Mouse (Mus musculus): ENCODE measurements at regions not wholly inside any gene's neighbourhood (a gene's known extent, or its start where the extent isn't known, plus 50 kb on each side); places are given as distances from the start of the nearest gene placed in this dataset.
"Not testable (repeated sequence)": the region's sequence is repeated elsewhere in the genome, so short reads cannot be mapped to it uniquely, and the experiment has no call there.

DNA sequence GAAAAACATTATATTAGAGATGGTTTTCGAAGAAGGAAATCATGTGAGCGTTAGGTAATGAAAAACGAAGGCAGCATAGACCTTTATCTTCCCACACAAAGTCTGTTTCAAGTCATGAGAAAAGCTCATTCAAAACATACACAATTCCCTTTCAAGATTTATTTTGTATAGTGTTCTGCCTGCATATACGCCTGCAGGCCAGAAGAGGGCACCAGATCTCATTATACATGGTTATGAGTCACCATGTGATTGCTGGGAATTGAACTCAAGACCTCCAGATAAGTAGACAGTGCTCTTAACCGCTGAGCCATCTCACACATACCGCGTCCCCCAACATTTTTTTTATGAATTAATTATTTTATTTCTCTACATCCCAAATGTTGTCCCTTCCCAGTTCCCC lies 578.3 kb upstream of the Ccdc54 start:
- DNase-seq (ENCODE audit: low spot score in 2 of 2) = no peak

DNA sequence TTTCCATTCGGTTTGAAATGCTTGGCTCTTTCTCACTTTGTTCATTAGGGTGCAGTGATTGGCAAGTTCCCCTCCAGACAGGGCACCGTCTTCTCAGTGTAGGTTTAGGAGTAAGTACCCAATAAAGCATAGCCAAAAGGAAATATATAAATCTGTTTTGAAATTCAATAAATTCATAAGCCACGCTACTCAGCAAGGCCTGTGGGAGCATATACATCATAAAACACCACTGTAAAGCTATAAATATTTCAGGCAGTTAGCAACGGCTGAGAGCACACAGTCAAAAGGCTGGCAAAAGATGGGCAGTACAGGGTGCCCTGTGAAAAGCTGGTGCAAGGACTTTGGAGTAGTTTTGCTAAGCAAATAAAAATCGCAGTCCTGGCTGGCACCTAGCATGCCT lies 569.8 kb upstream of the Ccdc54 start:
- no peak for DNase-seq (ENCODE audit: low spot score in 2 of 2)

DNA sequence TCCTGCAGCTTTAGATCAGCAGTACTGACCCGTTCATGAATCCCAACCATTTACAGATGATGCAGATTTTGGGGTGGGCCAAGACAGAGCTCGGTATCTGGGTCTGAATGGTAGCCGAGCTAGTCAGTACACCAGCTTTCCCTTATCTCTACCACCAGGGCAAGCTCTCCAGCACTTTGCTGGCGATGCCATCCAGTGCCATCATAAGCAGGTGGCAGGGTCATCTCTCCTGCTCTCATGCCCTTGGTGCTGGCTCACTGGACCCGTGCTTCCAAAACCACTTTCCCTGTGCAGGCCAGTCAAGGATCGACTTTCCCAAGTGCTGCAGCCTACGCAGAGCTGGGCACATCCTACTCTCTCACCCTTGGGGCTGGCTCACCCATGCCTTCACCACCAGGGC lies 547.6 kb upstream of the Ccdc54 start:
- no peak for DNase-seq (ENCODE audit: low spot score in 2 of 2)

DNA sequence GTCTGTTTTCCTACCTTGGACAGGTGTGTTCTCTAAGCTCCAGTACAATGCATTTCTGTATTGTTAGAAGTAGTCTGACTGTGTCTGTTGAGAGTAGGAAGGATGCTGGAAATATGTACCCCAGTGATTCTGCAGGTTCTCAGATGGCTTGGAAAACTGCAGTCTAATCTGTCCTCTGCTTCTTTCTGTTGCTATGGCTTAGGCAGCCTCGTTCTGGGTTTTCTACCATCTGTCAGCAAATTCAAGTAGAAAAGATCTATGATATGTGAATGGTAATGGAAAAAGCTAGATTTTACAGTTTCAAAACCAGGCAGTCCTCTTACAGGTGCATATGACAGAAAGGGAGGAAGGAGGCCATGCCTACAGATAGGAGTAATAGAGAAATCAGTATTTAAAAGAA lies 528.9 kb upstream of the Ccdc54 start:
- no peak for DNase-seq (ENCODE audit: low spot score in 2 of 2)

DNA sequence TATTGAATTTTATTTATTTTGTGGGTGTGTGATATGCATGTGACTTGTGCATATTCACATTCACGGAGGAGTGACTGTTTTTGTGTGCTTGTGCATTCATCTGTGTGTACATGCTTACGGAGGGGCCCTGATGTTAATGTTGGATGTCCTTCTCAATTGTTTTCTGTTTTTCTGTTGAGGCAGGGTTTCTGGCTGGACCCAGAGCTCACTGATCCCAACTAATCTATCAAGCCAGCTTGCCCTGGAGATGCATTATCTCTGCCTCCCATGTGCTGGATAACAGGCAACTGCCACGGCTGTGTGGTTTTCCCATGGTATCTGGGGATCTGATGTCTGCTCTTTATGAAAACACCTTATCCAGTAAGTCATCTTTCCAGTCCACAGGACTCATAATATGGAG lies 527.4 kb upstream of the Ccdc54 start:
- DNase-seq (ENCODE audit: low spot score in 2 of 2) = no peak

DNA sequence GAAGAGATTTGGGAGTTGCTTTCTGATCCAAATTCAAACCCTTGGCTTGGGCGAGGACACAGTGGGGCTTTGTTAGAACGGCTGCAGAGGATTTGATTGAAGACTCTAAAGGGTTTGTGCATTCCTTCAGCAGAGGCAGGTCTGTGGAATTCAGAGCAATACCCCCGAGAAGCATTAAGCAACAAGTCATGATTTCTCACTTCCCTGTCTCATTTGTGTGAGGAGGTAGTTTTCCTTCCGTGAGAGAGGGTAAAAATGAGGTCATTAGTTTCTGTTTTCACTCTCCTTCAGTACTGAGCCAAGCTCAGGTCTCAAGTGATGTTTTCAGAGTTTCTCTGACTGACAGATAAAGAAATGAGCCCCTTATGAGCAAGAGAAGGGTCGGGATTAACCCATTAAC lies 526.9 kb upstream of the Ccdc54 start:
- DNase-seq (ENCODE audit: low spot score in 2 of 2) = no peak

DNA sequence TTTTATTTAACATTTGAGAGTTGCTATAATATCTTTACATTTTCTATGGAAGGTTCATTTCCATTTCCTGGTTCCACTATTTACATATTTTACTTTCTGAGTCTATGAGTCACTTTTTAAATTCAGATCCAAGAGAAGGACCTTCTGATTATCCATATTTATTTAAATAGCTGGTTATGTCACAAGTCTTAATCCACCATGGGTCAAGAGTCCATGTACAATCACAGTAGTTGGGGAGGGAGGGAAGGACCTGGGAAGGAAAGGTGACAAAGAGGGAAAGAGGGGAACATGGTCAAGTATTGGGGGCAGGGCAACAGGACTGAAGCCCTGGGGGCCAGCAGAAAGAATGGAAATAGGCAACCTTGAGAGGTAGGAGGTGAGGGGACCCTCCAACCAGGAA lies 518.9 kb upstream of the Ccdc54 start:
- DNase-seq (ENCODE audit: low spot score in 2 of 2) = no peak

DNA sequence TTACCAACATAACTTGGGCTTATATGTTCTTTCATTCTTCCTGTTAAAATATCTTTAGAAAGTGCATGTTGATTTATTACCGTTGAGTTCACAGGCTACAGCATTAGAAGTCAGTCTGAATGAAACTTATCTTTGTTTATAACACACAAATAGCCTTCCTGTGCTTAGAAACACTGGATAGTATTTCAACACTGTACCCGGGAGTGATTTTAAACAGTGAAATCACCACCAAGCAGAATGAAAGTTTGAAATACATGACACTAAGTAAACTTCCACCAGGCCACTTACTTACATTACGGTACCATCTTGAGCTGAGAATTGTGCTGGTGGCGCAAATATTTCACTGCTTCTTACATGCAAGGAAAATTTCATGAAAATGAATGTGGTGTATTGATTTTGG lies 516.5 kb upstream of the Ccdc54 start:
- DNase-seq (ENCODE audit: low spot score in 2 of 2) = no peak

DNA sequence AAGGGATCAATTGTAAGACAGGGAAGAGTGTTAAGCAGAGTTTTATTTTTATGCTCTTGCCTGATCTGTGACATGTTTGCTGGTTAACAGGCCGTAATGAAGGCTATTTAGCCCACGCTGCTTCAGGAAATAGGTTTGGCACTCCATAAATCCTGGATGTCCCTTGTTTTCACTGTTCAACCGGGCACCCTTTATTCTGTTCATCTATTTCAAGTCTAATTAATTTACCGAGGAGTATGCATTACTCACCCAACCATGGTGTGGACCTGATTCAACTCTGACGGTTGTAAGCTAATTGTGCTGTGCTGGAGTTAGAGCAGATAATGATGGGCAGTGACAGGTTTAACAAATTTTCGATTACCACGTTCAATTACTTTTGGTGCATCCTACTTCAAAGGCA lies 495.6 kb upstream of the Ccdc54 start:
- DNase-seq (ENCODE audit: low spot score in 2 of 2) = no peak

DNA sequence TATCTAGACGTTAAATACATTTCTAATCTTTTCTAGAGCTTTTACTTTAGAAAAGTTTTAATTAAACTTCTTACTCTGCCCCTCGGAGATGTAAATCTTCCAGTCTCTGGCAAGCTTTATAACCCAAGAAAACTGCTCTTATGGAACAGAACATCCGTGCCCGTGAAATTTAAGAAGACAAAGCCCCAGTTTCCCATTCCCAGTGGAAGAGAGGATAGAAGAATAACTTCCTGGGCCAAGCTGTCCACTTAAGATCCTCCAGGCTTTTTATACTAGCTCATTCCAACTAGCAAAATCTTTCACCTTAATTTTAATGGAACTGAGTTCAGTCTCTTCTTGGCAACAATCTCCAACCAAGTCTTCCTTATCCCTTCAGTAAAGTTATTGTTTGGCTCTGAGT lies 489.2 kb upstream of the Ccdc54 start:
- DNase-seq (ENCODE audit: low spot score in 2 of 2) = no peak

DNA sequence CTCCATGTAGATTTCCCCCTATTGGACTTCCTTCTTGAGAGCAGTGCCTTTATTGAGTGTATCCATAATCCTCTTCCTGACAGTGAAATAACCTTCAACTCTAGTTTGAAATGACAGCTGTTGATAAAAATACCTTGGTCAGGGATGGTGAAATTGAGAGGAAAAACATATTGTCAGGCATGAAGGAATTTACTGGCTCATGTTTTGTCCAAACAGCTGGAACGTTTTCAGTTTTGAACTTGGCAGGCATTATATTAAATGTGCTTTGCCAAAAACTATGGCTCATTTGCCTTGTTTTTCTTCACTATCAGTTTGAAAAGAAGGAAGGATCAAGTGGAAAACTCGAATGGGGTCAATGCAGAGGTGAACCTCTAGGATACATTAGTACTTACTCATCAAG lies 457.7 kb upstream of the Ccdc54 start:
- no peak for DNase-seq (ENCODE audit: low spot score in 2 of 2)

DNA sequence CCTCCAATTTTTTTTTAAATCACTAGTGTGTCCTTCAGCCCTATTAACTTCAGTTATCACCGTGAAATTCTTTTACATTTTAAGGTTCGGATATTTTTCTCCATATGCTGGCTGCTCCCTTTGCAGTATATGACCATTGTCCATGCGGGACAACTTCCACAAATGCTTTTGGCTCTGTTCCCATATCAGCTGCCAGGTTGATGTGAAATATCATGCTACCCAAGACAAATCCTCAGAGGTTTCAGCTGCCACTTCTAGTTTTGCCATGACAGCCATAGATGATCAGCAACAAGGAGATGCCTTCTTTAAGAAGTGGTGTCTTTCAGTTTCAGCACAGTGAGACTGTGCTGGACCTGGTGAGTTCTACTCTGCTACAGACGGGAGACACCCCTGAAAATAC lies 457.2 kb upstream of the Ccdc54 start:
- no peak for DNase-seq (ENCODE audit: low spot score in 2 of 2)

DNA sequence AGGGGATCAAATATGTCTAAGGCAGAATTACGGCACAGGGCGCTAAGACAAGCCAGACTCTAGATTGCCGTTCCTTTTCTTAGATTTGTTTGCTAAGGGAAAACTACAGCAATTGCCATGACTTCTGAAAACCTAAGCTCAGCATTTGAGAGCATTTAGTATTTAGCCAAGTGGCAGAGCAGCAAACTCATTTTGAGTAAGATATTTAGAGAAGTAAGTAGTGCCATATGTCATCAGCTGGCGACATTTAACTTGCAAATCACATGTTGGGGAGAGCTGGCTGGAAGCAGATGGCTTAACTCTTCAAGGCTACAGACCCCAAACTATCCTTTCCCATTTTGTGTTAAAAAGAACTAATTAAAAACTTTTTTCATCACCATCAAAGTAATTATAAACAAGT lies 450.4 kb upstream of the Ccdc54 start:
- DNase-seq (ENCODE audit: low spot score in 2 of 2) = no peak

DNA sequence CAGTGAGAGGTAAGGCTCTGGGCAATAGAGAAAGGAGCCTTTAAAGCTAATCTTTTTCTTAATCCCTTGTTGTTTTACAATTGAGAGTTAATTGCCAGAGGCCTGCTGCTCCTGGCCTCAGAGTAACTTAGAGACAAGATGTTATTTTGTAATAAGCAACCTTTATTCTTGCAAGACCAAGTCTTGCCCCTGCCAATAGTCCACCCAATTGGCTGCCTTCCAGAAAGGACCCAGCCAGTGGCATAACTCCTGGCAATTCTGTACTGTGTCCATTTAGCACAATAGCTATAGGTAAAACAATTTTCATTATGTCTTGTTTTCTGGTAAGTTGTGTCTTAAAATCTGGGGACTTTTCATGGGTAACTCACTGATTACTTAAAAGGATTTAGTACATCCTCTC lies 411.9 kb upstream of the Ccdc54 start:
- DNase-seq (ENCODE audit: low spot score in 2 of 2) = peak in 1 of 2 experiments; percentile 28

DNA sequence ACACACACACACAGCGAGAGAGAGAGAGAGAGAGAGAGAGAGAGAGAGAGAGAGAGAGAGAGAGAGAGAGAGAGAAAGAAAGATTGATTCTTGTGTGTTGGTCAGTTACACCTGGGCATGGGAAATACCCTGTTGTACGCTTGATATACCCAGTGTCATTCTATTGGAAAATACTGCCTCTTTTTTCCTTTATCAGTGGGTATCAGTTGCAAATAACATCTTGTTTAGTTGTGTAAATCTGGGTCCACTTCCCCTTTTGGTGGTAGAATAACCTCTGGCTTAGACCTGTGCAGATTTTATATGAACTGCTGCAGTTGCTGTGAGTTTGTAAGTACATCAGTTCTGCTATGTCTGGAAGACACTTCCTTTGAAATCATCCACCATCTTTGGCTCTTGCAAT lies 373.4 kb upstream of the Ccdc54 start:
- DNase-seq (ENCODE audit: low spot score in 2 of 2) = no peak

DNA sequence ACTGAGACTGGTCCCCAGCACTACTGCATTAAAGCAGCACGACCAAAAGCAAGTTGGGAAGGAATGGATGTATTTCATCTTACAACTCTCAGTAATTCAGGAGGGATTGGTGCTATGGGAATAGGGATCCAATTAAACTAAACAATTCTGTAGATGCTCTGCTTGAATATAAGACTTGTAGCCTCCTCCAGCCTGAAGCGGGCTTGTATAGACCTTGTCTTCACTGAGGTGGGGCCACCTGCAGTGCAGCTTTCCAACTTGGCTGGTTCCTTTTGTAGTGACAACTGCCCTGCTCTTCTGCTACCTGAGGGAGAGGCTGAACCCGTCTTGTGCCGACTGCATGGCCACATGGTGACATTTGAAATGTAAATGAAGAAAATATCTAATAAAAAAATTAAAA lies 353.1 kb upstream of the Ccdc54 start:
- no peak for DNase-seq (ENCODE audit: low spot score in 2 of 2)

DNA sequence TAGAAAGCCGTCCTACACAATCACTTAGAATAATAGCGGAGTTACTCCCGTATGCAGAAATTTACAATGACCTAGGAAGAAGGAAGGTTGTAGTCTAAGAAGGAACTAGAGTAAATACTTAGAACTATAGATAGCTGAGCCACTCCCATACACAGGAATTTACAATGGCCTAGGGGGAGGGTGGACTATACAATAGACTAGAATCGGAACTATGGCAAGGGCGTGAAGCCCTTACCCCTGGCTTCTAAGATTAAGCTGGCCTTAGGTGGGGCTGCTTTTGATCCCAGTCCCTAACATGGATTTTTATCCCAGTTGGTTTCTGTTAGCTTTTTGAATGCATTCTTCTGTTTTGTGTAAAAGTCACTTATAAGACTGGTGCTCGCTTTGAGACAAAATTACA lies 352.6 kb upstream of the Ccdc54 start:
- DNase-seq (ENCODE audit: low spot score in 2 of 2) = not testable (repeated sequence)

DNA sequence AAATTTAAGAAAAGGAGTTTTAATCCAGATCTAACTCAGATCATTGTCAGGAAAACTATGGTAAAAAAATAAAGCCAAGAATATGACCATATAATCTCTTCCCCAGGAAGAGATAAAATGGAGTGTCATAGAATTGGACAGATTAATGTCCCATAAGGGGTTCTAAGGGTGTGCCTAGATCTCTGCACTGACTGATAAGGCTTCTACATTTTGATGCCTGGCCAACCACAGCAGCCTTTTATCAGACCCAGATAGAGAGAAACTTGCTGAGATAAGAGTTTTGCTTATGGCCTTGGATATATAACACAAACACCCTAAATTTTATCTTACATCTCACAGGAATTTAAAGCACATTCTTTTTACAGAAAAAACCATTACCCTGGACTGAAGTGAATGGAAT lies 351.3 kb upstream of the Ccdc54 start:
- no peak for DNase-seq (ENCODE audit: low spot score in 2 of 2)

DNA sequence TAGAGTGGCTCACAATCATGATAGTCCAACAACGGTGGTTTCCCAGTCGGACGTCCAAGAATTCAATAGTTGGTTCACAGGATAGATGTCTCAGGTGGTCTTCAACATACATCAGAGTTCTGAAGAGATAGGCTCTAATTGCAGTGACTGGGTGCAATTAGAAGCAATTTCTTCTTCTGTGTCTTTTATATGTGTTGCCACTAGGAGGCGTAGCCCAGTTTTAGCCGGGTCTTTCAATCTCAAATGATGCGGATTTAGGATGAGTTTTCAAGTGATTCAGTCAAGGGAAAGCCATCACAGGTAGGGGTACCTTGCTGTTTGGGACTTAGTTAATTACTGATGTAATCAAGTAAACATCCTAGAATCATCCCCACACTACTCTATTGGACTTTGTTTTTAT lies 348.4 kb upstream of the Ccdc54 start:
- DNase-seq (ENCODE audit: low spot score in 2 of 2) = no peak

DNA sequence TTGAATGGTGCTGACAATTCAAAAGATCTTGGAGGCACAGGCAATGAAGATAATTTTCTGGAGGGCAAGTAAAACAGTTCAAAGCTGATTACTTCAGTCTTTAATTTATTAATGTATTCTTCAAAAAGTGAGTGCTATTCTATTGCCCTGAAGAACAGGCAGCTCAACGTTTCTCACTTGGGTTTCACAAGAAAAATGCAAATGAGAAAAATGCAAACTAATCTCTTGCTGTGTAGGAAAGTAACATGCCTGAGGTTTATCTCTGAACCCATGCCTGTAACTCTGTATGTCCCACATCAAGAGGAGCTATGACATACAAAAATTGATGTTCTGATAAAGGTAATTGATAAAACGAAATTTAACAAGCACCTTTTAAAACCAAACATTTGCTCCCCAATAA lies 316.8 kb upstream of the Ccdc54 start:
- DNase-seq (ENCODE audit: low spot score in 2 of 2) = no peak

DNA sequence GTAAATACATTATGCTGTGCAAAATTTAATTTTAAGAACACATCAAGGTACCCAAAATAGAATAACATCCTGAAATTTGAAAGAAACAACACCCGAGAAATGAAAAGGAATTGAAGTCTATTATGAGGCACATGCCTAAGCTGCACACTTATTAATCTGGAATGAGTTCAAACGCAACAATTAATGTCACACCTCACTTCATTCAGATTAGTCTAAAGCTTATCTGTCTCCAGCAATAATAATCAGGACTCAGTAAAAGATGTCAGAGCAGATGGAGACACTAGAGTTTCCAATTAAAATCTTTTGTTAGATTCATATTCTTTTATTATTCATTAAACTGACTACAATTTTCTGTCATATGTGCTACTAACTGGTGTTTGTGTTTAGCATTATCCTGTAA lies 308.2 kb upstream of the Ccdc54 start:
- DNase-seq (ENCODE audit: low spot score in 2 of 2) = no peak

DNA sequence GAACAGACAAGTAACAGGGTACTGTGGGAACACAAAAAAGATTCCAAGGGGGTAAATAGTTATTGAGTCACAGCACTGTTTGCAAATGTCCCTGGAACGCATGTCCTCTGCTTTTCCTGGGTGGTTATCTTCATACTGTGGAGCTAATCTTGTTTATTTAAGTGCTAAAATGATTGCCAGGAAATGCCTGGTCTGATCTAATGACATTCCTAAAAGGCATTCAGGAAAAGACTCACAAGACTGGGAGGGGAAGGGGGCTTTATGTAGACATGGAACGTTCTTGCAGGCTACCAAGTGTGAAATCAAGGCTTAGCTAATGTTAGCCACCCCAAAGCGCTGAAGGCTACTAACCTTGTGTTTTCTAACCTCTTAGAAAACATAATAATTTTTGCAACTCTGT lies 287.0 kb upstream of the Ccdc54 start:
- no peak for DNase-seq (ENCODE audit: low spot score in 2 of 2)

DNA sequence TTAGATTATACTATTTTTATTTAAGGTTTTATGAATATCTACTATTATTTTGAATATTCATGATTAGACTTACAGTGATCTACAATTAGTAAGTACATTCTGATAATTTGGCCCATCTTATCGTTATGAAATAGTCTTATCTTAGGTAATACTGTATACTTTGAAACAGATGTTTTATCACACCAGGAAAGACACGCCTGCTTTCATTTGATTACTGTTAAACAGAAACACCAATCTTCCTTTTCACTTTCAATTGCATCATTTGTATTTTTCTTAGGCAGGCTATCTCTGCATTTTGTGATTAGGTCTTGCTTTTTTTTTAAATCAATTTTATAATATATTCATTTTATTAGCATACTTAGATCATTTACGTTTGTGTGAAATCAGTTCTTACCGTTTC lies 280.4 kb upstream of the Ccdc54 start:
- DNase-seq (ENCODE audit: low spot score in 2 of 2) = no peak

DNA sequence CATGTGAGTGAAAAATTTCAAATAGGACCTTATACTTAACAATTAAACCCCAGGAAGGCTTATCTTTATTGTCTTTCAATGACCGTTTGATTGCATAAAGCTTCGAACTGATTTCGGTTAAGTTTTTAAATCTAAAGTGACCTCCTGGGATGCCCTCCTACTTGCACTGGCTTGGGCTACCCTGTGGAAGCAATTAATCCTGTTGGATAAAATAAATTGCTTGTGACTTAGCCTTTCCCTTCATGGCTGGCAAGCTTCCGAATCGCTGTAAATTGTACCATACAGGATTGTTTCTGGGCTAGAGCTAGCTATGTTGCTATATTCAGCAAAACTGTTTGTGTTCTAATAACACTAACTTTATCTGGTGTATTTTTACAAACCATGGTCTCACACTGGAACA lies 272.6 kb upstream of the Ccdc54 start:
- no peak for DNase-seq (ENCODE audit: low spot score in 2 of 2)

DNA sequence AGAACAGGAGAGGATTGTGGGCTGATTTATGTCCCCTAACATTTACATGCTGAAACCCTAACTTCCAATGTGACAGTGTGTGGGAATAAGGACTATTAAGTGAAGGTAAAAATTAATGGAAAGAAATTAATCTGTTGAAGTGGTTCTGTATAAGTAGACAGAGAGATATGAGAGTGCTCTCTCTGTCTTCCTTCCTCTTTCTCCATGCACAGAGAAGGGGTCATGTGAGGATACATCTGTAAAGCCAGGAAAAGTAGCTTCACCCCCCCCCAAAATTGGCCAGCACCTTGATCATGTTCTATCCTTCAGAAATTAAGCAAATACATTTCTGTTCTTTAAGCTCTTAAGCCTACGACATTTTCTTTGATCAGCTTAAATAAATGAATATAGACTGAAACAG lies 268.6 kb upstream of the Ccdc54 start:
- DNase-seq (ENCODE audit: low spot score in 2 of 2) = no peak

Data from urinary bladder, postnatal 36 days (tissue).